Mouse (Mus musculus) heart, embryonic 11.5 days (tissue): ENCODE measurements around the gene Cyp2d40. TPM values are rescaled to one million over a fixed set of nuclear protein-coding genes. Genes with fewer than 3 reads are reported as not detected.
"Not testable (repeated sequence)": the region's sequence is repeated elsewhere in the genome, so short reads cannot be mapped to it uniquely, and the experiment has no call there.

ENCODE experiments used
- ATAC-seq: fragments of 200-750 bp; cut with Nextera tagmentation; replicated peaks from 2 replicates; pipeline ENCODE4 v1.8.0; 2017; ENCODE audit warnings: moderate library complexity; ENCODE audit not compliant: insufficient number of reproducible peaks, low FRiP score, low TSS enrichment
- H3K27ac ChIP-seq: fragments of 300-500 bp; sonication (generic); 2 replicates; pipeline ENCODE4 v1.5.1; 2014; ENCODE audit warnings: mild to moderate bottlenecking, low read depth, low read length
- H3K27me3 ChIP-seq: fragments of 300-500 bp; sonication (generic); 2 replicates; pipeline ENCODE4 v1.6.1; 2014; ENCODE audit warnings: mild to moderate bottlenecking, low read length, mixed read lengths; ENCODE audit not compliant: control insufficient read depth, insufficient read depth
- H3K36me3 ChIP-seq: fragments of 300-500 bp; sonication (generic); 2 replicates; pipeline ENCODE4 v1.6.1; 2014; ENCODE audit warnings: mild to moderate bottlenecking, low read length, moderate library complexity, mixed read lengths; ENCODE audit not compliant: control insufficient read depth, insufficient read depth
- H3K4me1 ChIP-seq: fragments of 300-500 bp; sonication (generic); 2 replicates; pipeline ENCODE4 v1.6.1; 2014; ENCODE audit warnings: low read length; ENCODE audit not compliant: control insufficient read depth, insufficient read depth
- H3K4me2 ChIP-seq: fragments of 300-500 bp; sonication (generic); 2 replicates; pipeline ENCODE4 v1.6.1; 2014; ENCODE audit warnings: mild to moderate bottlenecking, moderate library complexity
- H3K4me3 ChIP-seq: fragments of 300-500 bp; sonication (generic); 2 replicates; pipeline ENCODE4 v1.5.1; 2014; ENCODE audit warnings: low read depth, low read length
- H3K9ac ChIP-seq: fragments of 300-500 bp; sonication (generic); 2 replicates; pipeline ENCODE4 v1.6.1; 2014; ENCODE audit warnings: mild to moderate bottlenecking, low read depth, low read length, moderate library complexity
- H3K9me3 ChIP-seq: fragments of 300-500 bp; sonication (generic); replicated peaks from 2 replicates; pipeline ENCODE4 v1.6.1; 2016; ENCODE audit warnings: low read length; ENCODE audit not compliant: control insufficient read depth
- WGBS: fragments of 180-500 bp; shearing (Covaris S2); extraction: QIAGEN DNeasy Blood & Tissue Kit; methylation state at CpG from one replicate; pipeline ENCODE4 v1.1.7; 2014; ENCODE audit not compliant: insufficient replicate concordance; 5-methylcytosine and 5-hydroxymethylcytosine counted together
- polyA plus RNA-seq: library from polyadenylated mRNA; unstranded; fragments of >200 nt; fragmentation: Nextera tagmentation; extraction: Ambion mirVana; gene quantifications from 2 replicates; pipeline ENCODE4 v1.2.1, GENCODE M21; 2014

Gene Cyp2d40
- polyA plus RNA-seq, 1 experiment from 2014 or later, result not detected

GRCm38 (mm10) chr15:82793454-82793853, 29.5 kb upstream of the Cyp2d40 start:
- no peaks in the 10 kb centered on the region for H3K4me1 ChIP-seq
- WGBS, result 67% methylated on average over 1 of the region's 1 CpGs
- no peak for ATAC-seq
- no peak overlapping the region for H3K9ac ChIP-seq
- H3K27me3 ChIP-seq, result no peaks in the 10 kb centered on the region
- no peak overlapping the region for H3K27ac ChIP-seq
- H3K36me3 ChIP-seq, result no peaks in the 10 kb centered on the region
- no peak overlapping the region for H3K4me2 ChIP-seq
- no peak overlapping the region for H3K4me3 ChIP-seq
- H3K9me3 ChIP-seq, result no peaks in the 10 kb centered on the region

- no peak overlapping the region for H3K4me3 ChIP-seq
- no peak for ATAC-seq
- no peak overlapping the region for H3K9ac ChIP-seq
- H3K9me3 ChIP-seq, result no peaks in the 10 kb centered on the region
- WGBS, result 89% methylated on average over 11 of the region's 11 CpGs
- no peaks in the 10 kb centered on the region for H3K36me3 ChIP-seq
- H3K27me3 ChIP-seq, result no peaks in the 10 kb centered on the region
- no peak overlapping the region for H3K4me2 ChIP-seq
- no peak overlapping the region for H3K27ac ChIP-seq
- no peaks in the 10 kb centered on the region for H3K4me1 ChIP-seq
Observed at GRCm38 (mm10) chr15:82792566-82792965, 28.6 kb upstream of the Cyp2d40 start.

- ATAC-seq, result no peak
- WGBS, result 81% methylated on average over 1 of the region's 1 CpGs
- H3K4me3 ChIP-seq, result no peak overlapping the region
- H3K4me2 ChIP-seq, result no peak overlapping the region
- H3K4me1 ChIP-seq, result no peaks in the 10 kb centered on the region
- no peak overlapping the region for H3K9ac ChIP-seq
- no peaks in the 10 kb centered on the region for H3K9me3 ChIP-seq
- H3K27me3 ChIP-seq, result no peaks in the 10 kb centered on the region
- no peak overlapping the region for H3K27ac ChIP-seq
- no peaks in the 10 kb centered on the region for H3K36me3 ChIP-seq
Observed at GRCm38 (mm10) chr15:82784581-82784980, 20.6 kb upstream of the Cyp2d40 start.

- Histone ChIP-seq H3K36me3 (no peaks in the 10 kb centered on the region), H3K9me3 (no peaks in the 10 kb centered on the region), H3K4me1 (no peaks in the 10 kb centered on the region), H3K9ac (no peak overlapping the region), H3K27ac (no peak overlapping the region), H3K4me3 (no peak overlapping the region), H3K27me3 (no peaks in the 10 kb centered on the region), H3K4me2 (no peak overlapping the region)
- ATAC-seq, result no peak
- 60% methylated on average over 1 of the region's 1 CpGs for WGBS
Observed at GRCm38 (mm10) chr15:82783800-82784199, 19.8 kb upstream of the Cyp2d40 start.

GRCm38 (mm10) chr15:82777856-82778255, 13.9 kb upstream of the Cyp2d40 start:
- H3K9me3 ChIP-seq, H3K27ac ChIP-seq, H3K4me2 ChIP-seq, H3K4me3 ChIP-seq, ATAC-seq, H3K9ac ChIP-seq, H3K36me3 ChIP-seq, H3K4me1 ChIP-seq, H3K27me3 ChIP-seq: not testable (repeated sequence)
- WGBS, result 79% methylated on average over 5 of the region's 5 CpGs

- Histone ChIP-seq H3K9me3 (no peaks in the 10 kb centered on the region), H3K27ac (no peak overlapping the region), H3K4me2 (no peak overlapping the region), H3K4me1 (no peaks in the 10 kb centered on the region), H3K36me3 (no peaks in the 10 kb centered on the region), H3K4me3 (no peak overlapping the region), H3K27me3 (no peaks in the 10 kb centered on the region), H3K9ac (no peak overlapping the region)
- no peak for ATAC-seq
- 84% methylated on average over 2 of the region's 2 CpGs for WGBS
Observed at GRCm38 (mm10) chr15:82765943-82766342, 2.0 kb upstream of the Cyp2d40 start.

GRCm38 (mm10) chr15:82764881-82765280, 898 bp upstream of the Cyp2d40 start:
- Histone ChIP-seq H3K4me1 (no peaks in the 10 kb centered on the region), H3K27ac (no peak overlapping the region), H3K36me3 (no peaks in the 10 kb centered on the region), H3K27me3 (no peaks in the 10 kb centered on the region), H3K9ac (no peak overlapping the region), H3K9me3 (no peaks in the 10 kb centered on the region), H3K4me3 (no peak overlapping the region), H3K4me2 (no peak overlapping the region)
- WGBS, result 78% methylated on average over 6 of the region's 6 CpGs
- no peak for ATAC-seq

- no peaks in the 10 kb centered on the region for H3K9me3 ChIP-seq
- H3K4me3 ChIP-seq, result no peak overlapping the region
- H3K4me2 ChIP-seq, result no peak overlapping the region
- H3K27ac ChIP-seq, result no peak overlapping the region
- WGBS, result 49% methylated on average over 1 of the region's 1 CpGs
- H3K27me3 ChIP-seq, result no peaks in the 10 kb centered on the region
- no peaks in the 10 kb centered on the region for H3K36me3 ChIP-seq
- H3K4me1 ChIP-seq, result no peaks in the 10 kb centered on the region
- no peak overlapping the region for H3K9ac ChIP-seq
- no peak for ATAC-seq
Observed at GRCm38 (mm10) chr15:82748141-82748540, 15.8 kb downstream of the Cyp2d40 start.

- WGBS, result 44% methylated on average over 1 of the region's 1 CpGs
- Histone ChIP-seq H3K36me3 (no peaks in the 10 kb centered on the region), H3K9me3 (no peaks in the 10 kb centered on the region), H3K4me3 (no peak overlapping the region), H3K4me1 (no peaks in the 10 kb centered on the region), H3K9ac (no peak overlapping the region), H3K27me3 (no peaks in the 10 kb centered on the region), H3K27ac (no peak overlapping the region), H3K4me2 (no peak overlapping the region)
- ATAC-seq, result no peak
Observed at GRCm38 (mm10) chr15:82747516-82747915, 16.5 kb downstream of the Cyp2d40 start.
